Mouse (Mus musculus) midbrain, embryonic 12.5 days (tissue): Measurements from ENCODE around the gene Tipin. TPM values are rescaled to one million over a fixed set of nuclear protein-coding genes. Genes with fewer than 3 reads are reported as not detected.
"Not testable (repeated sequence)": the region's sequence is repeated elsewhere in the genome, so short reads cannot be mapped to it uniquely, and the experiment has no call there.

Experiments used
- ATAC-seq: fragments of 200-750 bp; cut with Nextera tagmentation; 2 replicates; pipeline ENCODE4 v1.8.0; 2017; ENCODE audit warnings: low read depth, moderate TSS enrichment, moderate library complexity; ENCODE audit not compliant: low FRiP score
- H3K27ac ChIP-seq: fragments of 300-500 bp; sonication (generic); replicated peaks from 2 replicates; pipeline ENCODE4 v1.5.1; 2016; ENCODE audit warnings: mild to moderate bottlenecking
- H3K27me3 ChIP-seq: fragments of 300-500 bp; sonication (generic); 2 replicates; pipeline ENCODE4 v1.6.1; 2016; ENCODE audit warnings: mild to moderate bottlenecking
- H3K36me3 ChIP-seq: fragments of 300-500 bp; sonication (generic); 2 replicates; pipeline ENCODE4 v1.6.1; 2016
- H3K4me1 ChIP-seq: fragments of 300-500 bp; sonication (generic); 2 replicates; pipeline ENCODE4 v1.6.1; 2016
- H3K4me2 ChIP-seq: fragments of 300-500 bp; sonication (generic); replicated peaks from 2 replicates; pipeline ENCODE4 v1.6.1; 2016; ENCODE audit warnings: mild to moderate bottlenecking, moderate library complexity
- H3K4me3 ChIP-seq: fragments of 300-500 bp; sonication (generic); 2 replicates; pipeline ENCODE4 v1.5.1; 2016; ENCODE audit warnings: mild to moderate bottlenecking
- H3K9ac ChIP-seq: fragments of 300-500 bp; sonication (generic); replicated peaks from 2 replicates; pipeline ENCODE4 v1.6.1; 2016; ENCODE audit warnings: mild to moderate bottlenecking, moderate library complexity
- H3K9me3 ChIP-seq: fragments of 300-500 bp; sonication (generic); 2 replicates; pipeline ENCODE4 v1.6.1; 2016; ENCODE audit warnings: mild to moderate bottlenecking
- WGBS: fragments of 180-500 bp; shearing (Covaris S2); methylation state at CpG from one replicate; pipeline ENCODE4 v1.1.7; 2016; 5-methylcytosine and 5-hydroxymethylcytosine counted together
- polyA plus RNA-seq: library from polyadenylated mRNA; unstranded; fragments of >200 nt; fragmentation: Nextera tagmentation; extraction: Ambion mirVana; gene quantifications from 2 replicates; pipeline ENCODE4 v1.2.1, GENCODE M21; 2016

Tipin gene
- polyA plus RNA-seq, 1 experiment from 2014 or later, result 202 TPM

DNA sequence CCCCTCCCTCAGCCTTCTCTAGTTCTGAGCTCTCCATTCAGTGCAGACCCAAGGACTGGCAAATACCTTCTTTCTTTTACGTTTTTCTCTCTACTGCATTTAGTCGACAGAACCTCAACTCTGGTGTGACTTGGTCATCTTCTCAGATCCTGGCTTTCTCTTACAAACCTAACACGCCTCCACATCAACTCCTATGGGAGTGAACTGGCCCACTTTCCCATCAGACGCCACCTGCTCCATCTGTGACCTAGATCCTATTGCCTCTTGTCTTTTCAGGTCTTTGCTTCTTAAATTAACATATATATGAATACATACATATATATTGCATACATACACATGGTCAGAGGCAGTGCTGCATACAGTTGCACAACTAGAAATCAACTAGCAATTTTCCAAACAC is 7.6 kb upstream of the Tipin start:
- Histone ChIP-seq H3K36me3 (no peaks in the 10 kb centered on the region), H3K9me3 (no peaks in the 10 kb centered on the region), H3K4me1 (no peaks in the 10 kb centered on the region), H3K9ac (no peak overlapping the region), H3K27ac (no peak overlapping the region), H3K27me3 (no peaks in the 10 kb centered on the region), H3K4me3 (no peak overlapping the region), H3K4me2 (no peak overlapping the region)
- 75% methylated on average over 4 of the region's 4 CpGs for WGBS
- no peak for ATAC-seq

DNA sequence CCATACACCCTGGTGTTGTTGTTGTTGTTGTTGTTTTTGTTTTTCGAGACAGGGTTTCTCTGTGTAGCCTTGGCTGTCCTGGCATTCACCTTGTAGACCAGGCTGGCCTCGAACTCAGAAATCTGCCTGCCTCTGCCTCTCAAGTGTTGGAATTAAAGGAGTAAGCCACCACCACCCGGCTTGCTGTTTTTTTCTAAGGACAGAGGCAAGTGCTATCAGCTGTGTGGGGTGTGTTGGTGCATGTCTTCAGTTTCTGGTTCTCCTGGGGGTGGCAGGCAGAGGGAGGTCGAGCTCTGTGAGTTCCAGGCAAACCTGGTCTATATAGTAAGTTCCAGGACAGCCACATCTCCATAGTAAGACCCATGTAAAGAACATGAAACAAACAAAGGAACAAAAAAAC is 7.1 kb upstream of the Tipin start:
- WGBS, result 82% methylated on average over 4 of the region's 4 CpGs
- ATAC-seq, result no peak

DNA sequence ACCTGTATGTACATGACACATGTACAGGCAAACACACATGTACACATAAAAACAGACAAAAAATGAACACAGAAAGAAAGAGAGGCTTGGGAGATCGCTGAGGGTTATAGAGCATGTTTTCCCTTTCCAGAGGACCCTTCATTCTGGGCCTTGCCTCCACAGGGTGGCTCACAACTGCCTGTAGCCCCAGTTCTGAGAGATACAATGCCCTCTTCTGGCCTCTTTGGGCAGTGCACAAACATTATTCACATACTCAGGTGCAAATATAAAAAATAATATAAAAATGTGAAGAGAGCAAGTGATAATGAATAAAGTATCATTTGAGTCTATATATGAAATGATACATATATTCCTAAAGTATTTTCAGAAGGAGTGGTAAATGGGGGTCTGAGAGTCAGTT is 6.5 kb upstream of the Tipin start:
- H3K4me3 ChIP-seq, result no peak overlapping the region
- H3K27me3 ChIP-seq, result no peaks in the 10 kb centered on the region
- H3K9ac ChIP-seq, result no peak overlapping the region
- no peak overlapping the region for H3K27ac ChIP-seq
- no peaks in the 10 kb centered on the region for H3K4me1 ChIP-seq
- no peaks in the 10 kb centered on the region for H3K9me3 ChIP-seq
- no peaks in the 10 kb centered on the region for H3K36me3 ChIP-seq
- 76% methylated on average over 1 of the region's 1 CpGs for WGBS
- no peak for ATAC-seq
- no peak overlapping the region for H3K4me2 ChIP-seq

More for the DNA sequence above, 7.1 kb upstream of the Tipin start:
- Histone ChIP-seq H3K9ac (no peak overlapping the region), H3K36me3 (no peaks in the 10 kb centered on the region), H3K4me3 (no peak overlapping the region), H3K4me2 (no peak overlapping the region), H3K27ac (no peak overlapping the region), H3K27me3 (no peaks in the 10 kb centered on the region), H3K9me3 (no peaks in the 10 kb centered on the region), H3K4me1 (no peaks in the 10 kb centered on the region)

DNA sequence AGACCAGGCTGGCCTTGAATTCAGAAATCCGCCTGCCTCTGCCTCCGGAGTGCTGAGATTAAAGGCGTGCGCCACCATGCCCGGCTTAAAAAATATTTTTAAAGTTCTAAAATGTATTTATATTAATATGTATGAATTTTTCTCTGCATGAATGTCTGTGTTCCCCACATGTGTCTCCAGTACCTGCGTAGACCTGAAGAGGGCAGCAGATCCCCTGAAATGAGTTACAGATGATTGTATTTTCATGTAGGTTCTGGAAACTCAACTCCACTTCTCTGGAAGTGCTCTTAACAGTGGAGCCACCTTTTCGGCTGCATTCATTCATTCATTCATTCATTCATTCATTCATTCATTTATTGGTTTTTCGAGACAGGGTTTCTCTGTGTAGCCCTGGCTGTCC is 3.7 kb upstream of the Tipin start:
- no peak overlapping the region for H3K4me3 ChIP-seq
- no peak overlapping the region for H3K27ac ChIP-seq
- no peak for ATAC-seq
- H3K9me3 ChIP-seq, result no peaks in the 10 kb centered on the region
- no peaks in the 10 kb centered on the region for H3K36me3 ChIP-seq
- WGBS, result 65% methylated on average over 8 of the region's 8 CpGs
- no peak overlapping the region for H3K4me2 ChIP-seq
- peaks cover 9% of the 10 kb centered on the region for H3K4me1 ChIP-seq
- H3K9ac ChIP-seq, result no peak overlapping the region
- H3K27me3 ChIP-seq, result no peaks in the 10 kb centered on the region

DNA sequence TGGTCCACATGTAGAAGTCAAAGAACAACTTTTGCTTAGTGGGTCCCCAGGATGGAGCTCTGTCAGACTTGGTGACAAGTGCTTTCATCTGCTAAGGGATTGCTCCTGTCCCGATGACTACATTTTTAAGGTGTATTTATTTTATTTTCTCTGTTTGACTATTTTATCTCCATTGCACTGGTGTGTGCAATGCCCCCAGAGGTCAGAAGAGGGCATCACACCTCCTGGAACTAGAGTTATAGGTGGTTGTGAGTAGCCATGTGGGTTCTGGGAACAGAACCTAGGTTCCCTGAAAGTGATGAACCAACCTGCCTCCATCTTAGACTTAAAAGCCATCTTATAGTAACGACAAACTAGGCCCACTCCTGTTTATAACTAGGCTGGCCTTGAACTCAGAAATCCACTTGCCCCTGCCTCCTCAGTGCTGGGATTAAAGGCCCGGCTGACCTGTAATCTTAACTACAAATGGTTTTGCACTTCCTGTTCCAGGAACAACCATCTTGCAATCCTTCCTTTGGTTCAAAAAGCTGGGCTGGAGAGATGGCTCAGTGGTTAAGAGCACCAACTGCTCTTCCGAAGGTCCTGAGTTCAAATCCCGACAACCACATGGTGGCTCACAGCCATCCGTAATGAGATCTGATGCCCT is 2.6 kb upstream of the Tipin start:
- H3K4me3 ChIP-seq, result no peak overlapping the region
- no peak overlapping the region for H3K4me2 ChIP-seq
- no peak overlapping the region for H3K27ac ChIP-seq
- no peaks in the 10 kb centered on the region for H3K27me3 ChIP-seq
- no peaks in the 10 kb centered on the region for H3K9me3 ChIP-seq
- peaks cover 10% of the 10 kb centered on the region for H3K4me1 ChIP-seq
- H3K36me3 ChIP-seq, result no peaks in the 10 kb centered on the region
- no peak overlapping the region for H3K9ac ChIP-seq
- ATAC-seq, result no peak
- 96% methylated on average over 6 of the region's 6 CpGs for WGBS

DNA sequence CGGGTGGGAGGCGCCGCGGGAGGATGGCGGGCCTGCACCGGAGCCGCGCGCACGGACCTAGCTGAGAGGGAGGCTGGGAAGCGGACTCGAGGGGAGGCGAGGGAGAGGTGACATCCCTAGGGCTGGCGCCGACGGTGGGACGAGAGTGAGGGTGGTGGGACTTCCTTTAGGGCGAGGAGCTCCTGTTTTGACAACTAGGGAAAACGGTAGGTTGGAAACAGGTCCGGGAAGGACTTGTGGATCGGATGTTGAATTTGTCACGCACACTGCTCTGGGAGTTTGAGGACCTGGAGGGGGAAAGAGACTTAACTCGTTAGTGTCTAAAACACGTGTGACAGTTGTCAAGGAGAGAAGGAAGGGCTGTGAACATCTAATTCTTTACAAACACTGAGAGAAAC is 399 bp downstream of the Tipin start:
- H3K27ac ChIP-seq, result peak overlapping the region; percentile 81
- peaks cover 10% of the 10 kb centered on the region for H3K4me1 ChIP-seq
- no peaks in the 10 kb centered on the region for H3K36me3 ChIP-seq
- 0% methylated on average over 24 of the region's 24 CpGs for WGBS
- ATAC-seq, result peak; percentile 87
- H3K4me3 ChIP-seq, result peak overlapping the region; percentile 72
- no peaks in the 10 kb centered on the region for H3K27me3 ChIP-seq
- H3K4me2 ChIP-seq, result peak overlapping the region; percentile 69
- no peaks in the 10 kb centered on the region for H3K9me3 ChIP-seq
- peak overlapping the region; percentile 88 for H3K9ac ChIP-seq

DNA sequence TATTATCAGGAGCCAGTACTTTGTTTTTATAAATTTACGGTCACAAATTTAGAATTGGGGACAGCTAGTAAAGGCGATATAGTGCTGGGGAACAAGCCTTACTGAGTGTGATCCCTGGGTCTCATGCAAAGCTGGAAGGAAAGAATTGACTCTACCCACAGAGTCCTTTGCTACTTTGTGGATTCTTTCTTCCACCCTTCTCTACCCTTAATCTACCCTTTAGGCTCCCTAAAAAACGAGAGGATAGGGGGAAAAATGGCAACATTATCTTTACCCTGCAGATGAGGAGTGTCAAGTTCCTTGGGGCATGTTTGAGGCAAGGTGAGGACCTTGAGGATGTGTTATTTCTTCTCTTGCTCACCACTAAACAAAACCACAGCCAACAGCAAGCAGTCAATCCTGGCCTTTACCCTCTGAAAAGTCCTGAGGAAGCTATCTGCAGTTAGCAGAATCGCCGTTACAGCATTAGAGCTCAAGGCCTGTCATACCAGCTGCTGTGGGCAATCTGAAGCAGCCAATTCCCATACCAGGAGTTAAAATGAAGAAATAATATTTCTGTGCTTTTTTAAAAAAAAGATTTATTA is 1.1 kb downstream of the Tipin start:
- Histone ChIP-seq H3K9me3 (no peaks in the 10 kb centered on the region), H3K27me3 (no peaks in the 10 kb centered on the region), H3K36me3 (no peaks in the 10 kb centered on the region), H3K4me3 (peak overlapping the region; percentile 72), H3K27ac (no peak overlapping the region), H3K9ac (peak overlapping the region; percentile 88), H3K4me1 (peaks cover 10% of the 10 kb centered on the region), H3K4me2 (peak overlapping the region; percentile 69)
- ATAC-seq, result no peak
- WGBS, result 70% methylated on average over 5 of the region's 5 CpGs

DNA sequence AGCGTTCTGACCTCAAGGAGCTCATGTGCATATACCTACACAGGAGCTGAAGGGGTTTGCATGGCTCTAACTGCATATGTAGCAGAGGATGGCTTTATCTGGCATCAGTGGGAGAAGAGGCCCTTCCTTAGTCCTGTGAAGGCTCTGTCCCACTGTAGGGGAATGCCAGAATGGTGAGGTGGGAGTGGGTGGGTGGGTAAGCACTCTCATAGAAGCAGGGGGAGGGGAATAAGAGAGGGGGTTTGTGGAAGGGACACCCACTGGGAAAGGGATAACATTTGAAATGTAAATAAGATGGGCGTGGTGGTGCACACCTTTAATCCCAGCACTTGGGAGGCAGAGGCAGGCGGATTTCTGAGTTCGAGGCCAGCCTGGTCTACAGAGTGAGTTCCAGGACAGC is 21.7 kb downstream of the Tipin start:
- not testable (repeated sequence) for ATAC-seq, H3K4me3 ChIP-seq, H3K27ac ChIP-seq, H3K4me1 ChIP-seq, H3K27me3 ChIP-seq, H3K4me2 ChIP-seq, H3K9ac ChIP-seq, H3K9me3 ChIP-seq
- peaks cover 70% of the 10 kb centered on the region for H3K36me3 ChIP-seq
- 87% methylated on average over 4 of the region's 4 CpGs for WGBS

DNA sequence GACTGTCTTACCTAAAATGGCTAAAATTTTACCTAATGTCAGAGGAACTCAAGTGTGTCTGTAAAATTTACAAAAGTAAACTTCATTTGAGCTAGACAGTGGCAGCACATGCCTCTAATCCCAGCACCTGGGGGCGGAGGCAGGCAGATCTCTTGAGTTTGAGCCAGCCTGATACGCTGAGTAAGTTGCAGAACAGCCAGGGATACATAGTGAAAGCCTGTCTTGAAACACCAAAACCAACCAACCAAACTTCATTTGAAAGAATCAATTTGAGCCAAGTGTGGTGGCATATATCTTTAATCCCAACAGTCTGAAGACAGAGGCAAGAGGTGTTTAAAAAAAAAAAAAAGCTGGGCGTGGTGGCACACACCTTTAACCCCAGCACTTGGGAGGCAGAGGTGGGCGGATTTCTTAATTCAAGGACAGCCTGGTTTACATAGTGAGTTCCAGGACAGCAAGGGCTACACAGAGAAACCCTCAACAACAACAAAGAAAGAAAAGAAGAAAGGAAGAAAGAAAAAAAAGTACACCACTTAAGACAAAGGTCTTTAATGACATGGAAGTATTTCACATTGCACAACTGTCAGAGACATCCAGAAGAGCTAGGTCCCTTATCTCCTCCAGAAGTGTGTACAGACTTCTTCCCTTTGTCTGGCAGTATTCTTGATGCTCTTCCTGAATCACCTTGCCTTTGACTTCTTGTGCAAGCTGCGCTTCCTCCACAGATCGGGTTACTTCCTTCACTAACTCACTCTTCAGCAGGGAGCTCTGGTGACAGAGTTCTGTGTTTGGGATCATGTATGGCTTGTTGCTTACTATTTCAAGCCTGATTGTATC is 25.3 kb downstream of the Tipin start:
- H3K4me3 ChIP-seq, result no peak overlapping the region
- no peaks in the 10 kb centered on the region for H3K4me1 ChIP-seq
- no peaks in the 10 kb centered on the region for H3K27me3 ChIP-seq
- peaks cover 67% of the 10 kb centered on the region for H3K36me3 ChIP-seq
- no peak overlapping the region for H3K27ac ChIP-seq
- no peaks in the 10 kb centered on the region for H3K9me3 ChIP-seq
- WGBS, result 89% methylated on average over 6 of the region's 6 CpGs
- no peak for ATAC-seq
- H3K9ac ChIP-seq, result no peak overlapping the region
- H3K4me2 ChIP-seq, result no peak overlapping the region

DNA sequence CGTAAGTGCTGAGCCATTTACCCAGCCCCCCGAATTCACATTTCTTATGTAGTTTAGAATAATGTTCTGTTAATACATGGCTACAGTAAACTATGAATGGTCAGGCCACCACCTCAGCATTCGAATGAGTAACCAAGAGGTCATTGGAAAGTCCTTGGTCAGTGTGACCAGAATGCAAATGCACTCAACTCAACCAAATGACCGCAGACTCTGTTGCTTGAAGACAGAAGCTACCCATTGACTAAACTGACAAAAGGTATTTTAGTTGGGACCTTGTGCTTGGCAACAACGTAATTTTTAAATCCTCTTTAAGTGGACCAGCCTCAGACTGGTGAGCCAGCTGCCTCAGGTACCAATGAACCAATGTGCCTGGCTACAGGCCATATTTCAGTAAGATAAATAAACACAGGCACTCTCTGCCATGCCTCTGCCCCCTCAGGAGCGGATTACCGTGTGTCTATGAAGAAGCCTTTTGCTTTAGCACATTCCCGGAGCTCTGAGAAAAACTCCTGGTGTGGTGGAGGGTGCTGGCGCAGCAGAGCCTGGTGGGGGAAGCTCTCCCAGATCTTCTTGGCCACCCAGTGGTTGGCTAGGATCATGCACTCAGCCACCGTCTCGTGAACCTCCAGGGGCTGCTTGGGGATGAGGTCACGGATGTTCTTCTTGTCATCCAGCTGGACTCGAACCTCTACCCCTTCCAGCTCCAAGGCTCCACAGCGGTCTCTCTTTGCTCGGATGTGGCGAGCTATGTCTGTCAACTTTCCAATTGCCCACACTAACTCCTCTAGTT is 29.8 kb downstream of the Tipin start:
- Histone ChIP-seq H3K4me1 (no peaks in the 10 kb centered on the region), H3K27ac (no peak overlapping the region), H3K4me2 (no peak overlapping the region), H3K9ac (no peak overlapping the region), H3K4me3 (no peak overlapping the region), H3K9me3 (no peaks in the 10 kb centered on the region), H3K27me3 (no peaks in the 10 kb centered on the region), H3K36me3 (peaks cover 54% of the 10 kb centered on the region)
- WGBS, result 80% methylated on average over 16 of the region's 16 CpGs
- no peak for ATAC-seq

DNA sequence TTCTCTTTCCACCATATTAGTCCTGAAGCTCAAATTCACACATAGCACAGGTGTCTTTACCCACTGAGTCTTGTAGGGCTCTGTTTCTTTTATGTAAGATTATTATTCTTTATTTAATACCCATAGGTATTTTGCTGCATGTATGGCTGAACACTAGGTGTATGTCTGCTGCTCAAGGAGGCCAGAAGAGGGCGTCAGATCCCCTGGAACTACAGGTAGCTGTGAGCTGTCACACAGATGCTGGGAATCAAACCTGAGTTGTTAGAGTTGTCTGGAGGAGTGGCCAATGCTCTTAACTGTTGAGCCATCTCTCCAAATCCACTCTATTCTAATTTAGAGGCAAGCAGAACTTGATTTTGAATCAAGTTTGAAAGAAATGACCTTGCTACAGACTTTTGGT is 30.7 kb downstream of the Tipin start:
- H3K4me1 ChIP-seq, result no peaks in the 10 kb centered on the region
- 30% methylated on average over 1 of the region's 1 CpGs for WGBS

DNA sequence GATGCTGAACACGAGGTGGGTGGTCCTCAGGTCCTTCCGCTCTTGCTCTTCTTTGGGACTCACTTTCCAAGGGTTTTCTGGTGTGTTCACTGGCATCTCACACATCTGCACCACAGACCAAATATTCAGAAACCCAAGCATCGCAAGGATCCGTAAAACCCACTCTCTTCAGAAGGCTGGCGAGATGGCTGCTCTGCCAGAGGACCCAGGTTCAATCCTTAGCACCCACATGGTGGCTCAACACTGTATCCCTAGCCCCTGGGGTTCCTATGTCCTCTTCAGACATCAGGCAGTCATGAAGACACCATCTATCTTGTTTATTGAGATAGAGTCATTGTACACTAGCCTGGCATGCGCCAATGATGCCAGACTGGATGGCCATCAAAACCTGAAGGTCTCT is 33.3 kb downstream of the Tipin start:
- Histone ChIP-seq H3K27ac (no peak overlapping the region), H3K9me3 (no peaks in the 10 kb centered on the region), H3K4me2 (no peak overlapping the region), H3K4me3 (no peak overlapping the region), H3K27me3 (no peaks in the 10 kb centered on the region), H3K36me3 (peaks cover 57% of the 10 kb centered on the region), H3K9ac (no peak overlapping the region), H3K4me1 (no peaks in the 10 kb centered on the region)
- ATAC-seq, result no peak
- 97% methylated on average over 6 of the region's 6 CpGs for WGBS

More for the DNA sequence above, 30.7 kb downstream of the Tipin start:
- H3K4me2 ChIP-seq, result no peak overlapping the region
- no peak for ATAC-seq
- H3K9ac ChIP-seq, result no peak overlapping the region
- H3K27ac ChIP-seq, result no peak overlapping the region
- no peaks in the 10 kb centered on the region for H3K27me3 ChIP-seq
- H3K9me3 ChIP-seq, result no peaks in the 10 kb centered on the region
- peaks cover 49% of the 10 kb centered on the region for H3K36me3 ChIP-seq
- H3K4me3 ChIP-seq, result no peak overlapping the region
